Mouse (Mus musculus) adrenal gland, adult 2 months (tissue): ENCODE results near the gene Jam3. TPM values are rescaled to one million over a fixed set of nuclear protein-coding genes. Genes with fewer than 3 reads are reported as not detected.

Source experiments
- DNase-seq: peaks from one replicate; pipeline ENCODE4 v3.0.0; 2021
- long read RNA-seq: library from polyadenylated mRNA; stranded (forward); transcript quantifications from one replicate; pipeline ENCODE4 v2.0.0, GENCODE M21; 2021
- polyA plus RNA-seq: library from polyadenylated mRNA; depleted of rRNA; stranded (reverse); fragments of >200 nt; gene quantifications from 2 replicates; pipeline ENCODE4 v1.2.3, GENCODE M21; 2012; rRNA removed
- total RNA-seq, 2 experiments: library from RNA; stranded (reverse); gene quantifications; 2 replicates each; pipeline ENCODE4 v1.2.3; 2021

The Jam3 gene
- total RNA-seq (10 to 100 TPM; 29.8 to 35.7 TPM), polyA plus RNA-seq (19.2 and 23.5 TPM in 2 replicates)
- long read RNA-seq, transcript Jam3-201 (9 exons, 1,942 nt): major isoform, 37 of 42 reads
- long read RNA-seq, partial matches to known transcripts: 3 of 42 reads
- long read RNA-seq, other reads (novel, unspliced or antisense): 2 of 42 reads

- peak; percentile 95 for DNase-seq
Observed at GRCm38 (mm10) chr9:27154763-27155530, at the start of gene Jam3. Gene Jam3 (minus strand): TSS chr9:27155421.

GRCm38 (mm10) chr9:27204201-27204600 lies 49.0 kb upstream of the Jam3 start:
- DNase-seq: no peak

GRCm38 (mm10) chr9:27203134-27203533 lies 47.9 kb upstream of the Jam3 start:
- DNase-seq: peak; percentile 56

DNA sequence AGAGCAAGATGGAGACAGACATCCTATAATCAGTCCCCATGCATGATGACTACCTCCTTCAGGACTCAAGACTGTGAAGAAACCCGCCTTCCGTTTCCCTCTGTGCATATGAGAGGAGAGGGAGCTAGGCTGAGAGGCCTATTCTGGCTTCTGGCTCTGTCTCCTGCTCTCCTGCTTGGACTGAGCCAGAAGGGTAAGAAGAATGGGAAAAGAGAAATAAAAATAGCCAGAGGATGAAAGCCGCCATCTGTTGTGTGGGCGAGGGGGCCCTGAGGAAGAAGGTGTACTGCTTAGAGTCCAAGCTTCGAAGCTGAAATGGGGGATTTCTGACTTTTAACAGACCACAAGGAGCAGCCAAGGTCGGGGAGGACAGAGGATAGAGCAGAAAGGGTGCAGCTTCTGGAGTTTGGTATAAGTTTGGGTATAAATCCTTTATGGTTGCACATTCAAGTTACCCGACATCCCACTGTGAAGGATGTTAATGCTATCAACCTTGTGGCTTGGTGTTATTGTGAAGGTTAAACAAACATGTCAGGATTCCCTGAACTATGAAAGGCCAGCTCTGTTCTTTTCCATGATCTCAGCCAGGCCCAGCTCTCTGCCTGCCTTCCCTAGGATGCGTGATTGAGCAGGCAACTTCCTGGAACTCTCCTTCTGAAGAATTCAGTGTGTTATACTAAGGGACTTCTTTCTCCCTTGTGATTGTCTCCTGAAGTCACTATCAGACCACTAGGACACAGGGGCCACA lies 46.4 kb upstream of the Jam3 start:
- DNase-seq: peak; percentile 68

- no peak for DNase-seq
Observed at GRCm38 (mm10) chr9:27193592-27194080, 38.4 kb upstream of the Jam3 start.

GRCm38 (mm10) chr9:27192761-27193591 lies 37.8 kb upstream of the Jam3 start:
- no peak for DNase-seq

DNA sequence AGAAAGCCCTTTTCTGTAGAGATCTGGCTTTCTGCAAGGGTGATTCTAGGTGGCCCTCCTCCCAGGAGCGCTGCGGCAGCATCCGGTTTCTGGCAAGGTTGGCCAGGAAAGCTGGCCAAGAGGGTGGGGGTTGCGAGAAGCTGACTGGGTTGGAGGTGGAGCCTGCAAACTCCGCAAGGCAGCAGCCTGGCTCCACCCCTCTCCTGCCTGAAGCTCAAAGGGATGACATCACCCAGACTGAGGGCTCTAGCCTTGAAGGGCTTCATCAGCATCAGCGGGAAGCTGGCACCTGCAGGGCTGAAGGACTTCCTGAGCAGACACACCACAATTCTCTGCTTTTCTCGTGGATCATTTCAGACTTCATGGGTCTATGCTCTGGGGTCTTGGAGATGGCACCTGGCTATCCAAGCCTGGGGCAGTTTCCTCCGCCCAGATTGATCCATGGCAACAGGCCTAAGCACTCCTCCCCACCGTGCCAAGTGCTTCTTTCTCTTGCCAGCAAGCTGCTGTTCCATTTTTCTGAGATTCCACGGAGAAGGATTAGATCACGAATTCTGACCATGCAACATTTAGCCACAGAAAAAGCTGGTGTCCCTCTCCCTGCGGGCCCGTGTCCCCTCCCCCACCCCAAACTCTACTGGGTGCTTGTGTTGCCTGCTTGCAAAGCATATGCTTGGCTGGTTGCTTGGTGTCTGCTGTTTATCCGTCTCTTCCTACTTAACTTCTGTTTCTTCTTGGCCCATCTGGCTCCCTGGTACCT lies 37.0 kb upstream of the Jam3 start:
- peak; percentile 97 for DNase-seq

DNA sequence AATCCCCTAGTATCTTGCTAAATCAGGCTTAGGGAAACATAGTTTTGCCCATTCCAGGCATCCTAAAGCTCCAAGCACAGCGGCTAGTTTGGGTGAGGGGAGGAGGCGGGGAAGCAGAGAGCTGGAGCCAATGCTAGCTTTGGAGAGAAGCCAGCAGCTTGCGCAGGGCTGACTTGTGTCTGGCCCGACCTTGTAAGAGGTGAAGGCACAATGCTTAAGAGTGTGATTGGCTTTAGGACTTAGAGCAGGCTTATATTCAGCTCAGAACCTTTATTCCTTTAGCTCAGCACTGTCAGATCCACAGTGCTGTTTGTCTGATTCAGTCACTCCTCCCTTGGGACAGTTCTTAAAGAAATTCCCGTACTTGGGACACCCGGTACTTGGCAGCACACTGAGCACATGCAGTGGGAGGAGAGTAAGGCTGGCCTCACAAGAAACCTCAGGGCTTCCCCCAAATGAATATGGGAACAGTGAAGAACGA lies 36.3 kb upstream of the Jam3 start:
- peak; percentile 92 for DNase-seq

DNA sequence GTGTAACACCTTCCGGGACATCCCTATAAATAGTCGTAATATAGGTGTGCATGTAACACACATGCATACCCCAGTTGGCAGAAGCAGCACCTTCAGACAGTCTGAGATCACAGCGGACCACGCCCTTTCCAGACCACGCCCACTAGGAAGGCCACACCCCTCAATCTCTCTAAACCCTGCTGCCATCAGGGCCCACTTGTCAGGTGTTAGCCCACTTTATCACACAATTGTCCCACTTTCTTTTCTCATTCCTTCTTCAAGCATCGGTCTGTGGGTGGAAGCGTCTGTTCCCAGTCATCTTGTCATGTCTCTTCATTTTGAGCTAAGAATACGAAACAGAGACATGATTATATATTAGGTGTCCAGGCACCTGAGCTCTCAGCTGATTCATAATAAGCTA lies 35.2 kb upstream of the Jam3 start:
- no peak for DNase-seq

GRCm38 (mm10) chr9:27189306-27189705 lies 34.1 kb upstream of the Jam3 start:
- no peak for DNase-seq

DNA sequence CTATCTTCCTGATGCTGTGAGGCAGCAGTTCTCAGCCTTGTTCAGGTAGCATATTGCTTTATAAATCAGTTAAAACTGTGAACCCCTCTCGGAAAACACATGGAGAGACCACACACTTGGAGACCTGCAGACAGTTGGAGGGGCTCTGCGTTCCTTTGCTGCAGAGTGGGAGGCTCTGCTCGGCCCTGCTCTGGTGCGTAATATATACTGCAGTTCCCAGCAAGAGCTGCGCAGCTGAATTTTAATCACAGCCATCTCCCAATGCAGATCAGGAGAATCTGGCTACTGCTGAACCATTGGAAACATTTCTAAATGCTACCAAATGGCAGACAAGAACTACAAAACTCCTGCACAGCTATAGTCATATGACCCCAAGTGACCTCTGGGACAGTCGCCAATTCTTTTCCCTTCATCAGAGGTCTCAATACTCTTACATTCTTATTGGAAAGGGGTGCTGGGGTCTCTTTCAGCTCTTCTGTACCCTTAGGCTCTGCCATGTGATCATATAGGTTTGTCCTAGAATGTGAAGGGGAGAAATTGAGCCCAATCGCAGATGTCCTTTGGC lies 33.5 kb upstream of the Jam3 start:
- no peak for DNase-seq

DNA sequence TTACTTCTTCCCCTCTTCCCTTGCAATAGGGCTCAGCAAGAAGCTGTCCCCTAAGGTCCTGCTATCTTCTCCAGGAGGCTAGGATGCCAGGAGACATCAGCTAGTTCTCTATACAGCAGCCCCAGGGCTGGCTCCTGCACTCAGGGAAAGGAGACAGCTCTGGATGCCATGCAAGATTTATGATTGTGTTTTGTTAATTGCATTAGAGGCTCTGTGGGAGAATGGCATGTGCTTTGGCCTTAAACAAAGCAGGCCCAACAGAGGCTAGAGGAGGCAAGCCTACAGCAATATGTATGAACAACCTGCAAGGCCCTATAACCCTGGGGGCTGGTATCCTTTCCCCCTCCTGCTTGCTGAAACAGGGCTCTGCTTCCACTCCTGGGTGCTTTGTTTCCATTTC lies 30.6 kb upstream of the Jam3 start:
- DNase-seq: no peak

DNA sequence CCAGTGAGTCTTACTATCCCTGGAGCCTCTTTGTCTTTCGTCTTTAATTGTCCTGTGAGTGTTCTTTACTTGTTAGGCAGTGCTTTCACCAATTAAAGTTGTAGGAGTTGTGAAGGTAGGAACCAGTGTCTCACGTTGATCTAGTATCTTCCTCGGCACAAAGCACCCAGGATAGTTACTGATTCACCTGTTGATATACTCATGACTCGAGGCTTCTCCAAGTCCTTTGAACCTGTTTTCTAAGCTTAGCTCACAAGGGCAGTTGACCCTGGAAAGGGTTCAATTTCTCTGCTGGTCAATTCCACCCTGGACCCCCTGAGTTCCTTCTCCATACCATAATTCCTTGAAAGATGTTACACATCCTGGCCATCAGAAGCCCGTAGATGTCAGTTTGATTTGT lies 26.9 kb upstream of the Jam3 start:
- no peak for DNase-seq

DNA sequence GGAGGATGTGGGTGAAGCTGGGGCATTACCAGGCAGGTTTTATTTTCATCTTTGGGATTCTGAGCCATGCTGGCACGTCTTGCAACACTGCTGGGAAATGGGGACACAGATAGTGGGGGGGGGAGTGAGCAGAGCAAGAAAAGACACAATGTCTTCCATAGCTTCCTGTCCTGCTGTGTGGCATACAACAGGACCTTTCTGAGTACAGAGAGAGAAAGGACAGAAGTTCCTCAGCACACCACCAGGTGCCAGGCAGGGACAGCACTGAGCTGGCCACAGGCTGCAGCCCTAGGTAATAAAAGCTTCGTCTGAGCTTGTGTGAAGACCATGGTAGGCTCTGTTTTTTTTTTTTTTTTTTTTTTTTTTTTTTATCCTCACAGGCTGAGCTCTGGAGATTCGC lies 25.3 kb upstream of the Jam3 start:
- no peak for DNase-seq

DNA sequence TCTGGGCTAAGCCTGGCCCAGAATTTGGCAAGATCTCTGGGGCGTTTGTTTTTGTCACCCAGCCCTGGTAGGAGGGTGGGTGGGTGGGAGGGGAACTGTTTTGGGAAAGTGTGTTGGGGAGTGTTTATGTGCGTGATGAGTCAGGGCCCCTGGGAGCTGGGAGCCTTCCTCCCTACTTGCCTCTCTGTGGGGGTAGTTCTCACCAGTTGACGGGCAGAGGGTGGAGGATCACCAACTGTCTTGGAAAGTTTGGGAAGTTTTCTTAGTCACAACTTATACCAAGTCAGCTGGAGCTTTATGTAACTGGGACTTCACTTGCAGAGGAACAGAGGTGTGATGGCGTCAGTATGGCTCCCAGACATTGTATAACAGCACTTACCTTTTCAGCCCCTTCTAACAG lies 23.7 kb upstream of the Jam3 start:
- DNase-seq: no peak

DNA sequence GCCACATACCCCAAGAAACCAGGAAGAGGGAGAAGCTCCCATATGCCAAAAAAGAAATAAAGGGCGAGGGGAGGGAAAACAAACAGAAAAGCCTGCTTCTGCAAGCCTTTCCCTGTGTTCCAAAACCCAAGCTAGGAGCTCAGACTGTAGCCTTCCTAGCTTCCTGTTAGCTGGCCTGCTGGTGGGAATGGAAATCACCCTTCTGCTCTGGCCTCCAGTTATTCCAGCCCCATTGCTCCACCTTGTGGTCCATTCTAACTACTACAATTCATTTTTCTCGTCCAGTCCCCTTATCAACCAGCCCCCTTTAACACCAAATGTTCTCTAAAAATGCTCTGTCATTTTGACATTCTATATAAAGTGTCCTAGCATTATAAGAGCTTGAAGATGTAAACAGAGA lies 20.9 kb upstream of the Jam3 start:
- peak; percentile 63 for DNase-seq

- no peak for DNase-seq
Observed at GRCm38 (mm10) chr9:27175682-27176081, 20.5 kb upstream of the Jam3 start.

DNA sequence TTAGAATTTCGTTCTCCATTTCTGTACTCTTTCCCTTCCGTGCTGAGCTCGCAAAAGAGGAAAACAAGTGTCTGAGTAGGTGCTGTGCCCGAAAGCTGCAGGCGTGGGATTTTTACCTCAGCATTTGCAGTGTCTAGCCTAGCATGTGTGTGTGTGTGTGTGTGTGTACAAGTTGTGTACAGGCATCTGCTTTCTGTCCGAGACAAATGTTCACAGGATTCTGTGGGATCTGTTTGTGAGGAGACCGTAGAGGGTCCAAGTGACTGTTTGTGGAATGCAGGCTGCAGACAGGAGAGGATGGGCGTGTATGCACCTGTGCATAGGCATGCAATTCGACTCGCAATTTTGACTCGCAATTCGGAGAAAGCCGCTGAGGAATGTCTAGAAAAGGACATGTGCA lies 20.0 kb upstream of the Jam3 start:
- no peak for DNase-seq

GRCm38 (mm10) chr9:27174079-27174478 lies 18.9 kb upstream of the Jam3 start:
- no peak for DNase-seq

GRCm38 (mm10) chr9:27173646-27174045 lies 18.4 kb upstream of the Jam3 start:
- DNase-seq: no peak

- DNase-seq: no peak
Observed at GRCm38 (mm10) chr9:27172839-27173238, 17.6 kb upstream of the Jam3 start.
